Mouse (Mus musculus) heart, postnatal 0 days (tissue): ENCODE measurements at regions not wholly inside any gene's neighbourhood (a gene's known extent, or its start where the extent isn't known, plus 50 kb on each side); places are given as distances from the start of the nearest gene placed in this dataset.

ENCODE experiments used
- ATAC-seq: fragments of 200-750 bp; cut with Nextera tagmentation; 2 replicates; pipeline ENCODE4 v1.8.0; 2017; ENCODE audit warnings: low read depth, moderate number of reproducible peaks, moderate library complexity; ENCODE audit not compliant: insufficient read depth
- DNase-seq: peaks from one replicate; pipeline ENCODE4 v3.0.0-alpha.2; 2016; ENCODE audit warnings: low spot score
- H3K27ac ChIP-seq: fragments of 300-500 bp; sonication (generic); 2 replicates; pipeline ENCODE4 v1.5.1; 2014; ENCODE audit warnings: low read depth, mild to moderate bottlenecking
- H3K27me3 ChIP-seq: fragments of 300-500 bp; sonication (generic); 2 replicates; pipeline ENCODE4 v1.6.1; 2014; ENCODE audit warnings: low read length, mixed read lengths; ENCODE audit not compliant: control insufficient read depth, insufficient read depth
- H3K36me3 ChIP-seq: fragments of 300-500 bp; sonication (generic); replicated peaks from 2 replicates; pipeline ENCODE4 v1.6.1; 2014; ENCODE audit warnings: low read length, mixed read lengths; ENCODE audit not compliant: control insufficient read depth, insufficient read depth
- H3K4me1 ChIP-seq: fragments of 300-500 bp; sonication (generic); 2 replicates; pipeline ENCODE4 v1.6.1; 2014; ENCODE audit warnings: antibody characterized with exemption; ENCODE audit not compliant: control insufficient read depth, insufficient read depth
- H3K4me2 ChIP-seq: fragments of 300-500 bp; sonication (generic); 2 replicates; pipeline ENCODE4 v1.6.1; 2014; ENCODE audit warnings: low read depth, mild to moderate bottlenecking, low read length, moderate library complexity
- H3K4me3 ChIP-seq: fragments of 300-500 bp; sonication (generic); 2 replicates; pipeline ENCODE4 v1.5.1; 2014; ENCODE audit warnings: low read depth, low read length
- H3K9ac ChIP-seq: fragments of 300-500 bp; sonication (generic); replicated peaks from 2 replicates; pipeline ENCODE4 v1.6.1; 2014; ENCODE audit warnings: low read depth, low read length, mixed read lengths
- H3K9me3 ChIP-seq: fragments of 300-500 bp; sonication (generic); replicated peaks from 2 replicates; pipeline ENCODE4 v1.6.1; 2016; ENCODE audit warnings: low read length; ENCODE audit not compliant: control insufficient read depth
- CTCF ChIP-seq: IDR thresholded peaks from 2 replicates; pipeline ENCODE4 v1.5.1; 2016; ENCODE audit warnings: antibody characterized with exemption, control low read depth, low read depth
- EP300 ChIP-seq: IDR thresholded peaks from 2 replicates; pipeline ENCODE4 v1.6.1; 2016; ENCODE audit warnings: antibody characterized with exemption, low read depth
- WGBS: fragments of 180-500 bp; shearing (Covaris S2); extraction: QIAGEN DNeasy Blood & Tissue Kit; methylation state at CpG from one replicate; pipeline ENCODE4 v1.1.7; 2014; 5-methylcytosine and 5-hydroxymethylcytosine counted together

DNA sequence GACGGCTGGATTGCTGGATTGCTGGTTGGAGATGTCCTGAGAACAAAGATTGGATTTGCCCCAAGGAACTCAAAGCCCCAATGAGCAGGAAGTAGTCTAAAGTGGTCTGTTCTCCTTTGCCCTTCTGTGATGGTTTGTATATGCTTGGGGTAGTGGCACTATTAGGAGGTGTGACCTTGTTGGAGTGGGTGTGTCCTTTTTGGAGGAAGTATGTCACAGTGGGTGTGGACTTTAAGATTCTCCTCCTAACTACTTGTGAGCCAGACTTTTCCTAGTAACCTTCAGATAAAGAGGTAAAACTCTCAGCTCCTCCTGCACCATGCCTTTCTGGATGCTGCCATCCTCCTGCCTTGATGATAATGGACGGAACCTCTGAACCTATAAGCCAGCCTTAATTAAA is 69.1 kb upstream of the Gm47985 start:
- ATAC-seq (no peak), DNase-seq (no peak)
- Histone ChIP-seq H3K4me3 (no peak overlapping the region), H3K9ac (no peak overlapping the region), H3K4me2 (no peak overlapping the region), H3K27me3 (no peaks in the 10 kb centered on the region), H3K36me3 (no peaks in the 10 kb centered on the region), H3K9me3 (no peaks in the 10 kb centered on the region), H3K4me1 (no peaks in the 10 kb centered on the region), H3K27ac (no peak overlapping the region)
- 69% methylated on average over 2 of the region's 2 CpGs for WGBS
- TF ChIP-seq EP300, result no peak
- no peak for TF ChIP-seq CTCF

DNA sequence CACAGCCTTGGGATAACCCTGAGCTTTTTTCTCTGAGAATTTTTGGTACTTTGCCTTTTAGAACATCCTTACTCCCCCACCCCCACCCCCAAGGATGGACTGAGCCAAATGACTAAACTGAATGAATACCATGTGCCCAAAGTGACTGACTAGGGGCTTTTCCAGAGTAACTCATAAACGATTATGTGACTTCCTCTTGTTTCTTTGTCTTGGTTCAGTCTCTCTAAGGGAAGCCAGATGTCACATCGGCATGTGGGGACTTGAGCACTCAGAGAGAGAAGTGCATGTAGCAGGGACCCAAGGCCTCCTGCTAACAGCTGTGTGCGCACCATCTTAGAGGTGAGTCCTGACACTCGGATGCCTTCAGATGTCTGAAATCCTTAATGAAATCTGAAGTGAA is 63.8 kb upstream of the Gm47985 start:
- WGBS, result 49% methylated on average over 4 of the region's 4 CpGs
- Histone ChIP-seq H3K4me1 (no peaks in the 10 kb centered on the region), H3K4me3 (no peak overlapping the region), H3K9me3 (no peaks in the 10 kb centered on the region), H3K9ac (no peak overlapping the region), H3K36me3 (no peaks in the 10 kb centered on the region), H3K4me2 (no peak overlapping the region), H3K27me3 (no peaks in the 10 kb centered on the region), H3K27ac (no peak overlapping the region)
- TF ChIP-seq CTCF (no peak), EP300 (no peak)
- DNase-seq (no peak), ATAC-seq (no peak)

DNA sequence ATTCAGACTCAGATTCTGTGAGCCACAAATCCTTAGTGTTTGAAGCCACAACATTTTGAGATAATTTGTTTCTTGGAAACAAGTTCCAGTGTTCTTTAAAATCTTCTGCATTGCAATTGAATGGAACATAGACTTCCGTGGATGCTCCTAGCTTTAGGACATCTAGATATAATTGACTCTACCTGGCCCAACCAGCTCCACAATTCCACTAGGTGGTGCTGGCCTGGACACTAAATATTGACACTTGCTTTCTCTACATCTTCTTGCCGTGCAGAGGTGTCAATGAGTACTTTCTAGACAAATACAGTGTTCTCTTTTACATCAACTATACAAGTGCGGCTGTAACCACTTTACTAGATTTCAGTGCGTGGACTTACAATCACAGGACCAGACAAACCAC is 63.4 kb upstream of the Gm47985 start:
- TF ChIP-seq CTCF, result 0 out of 2 replicates have a peak, but pooled peaks have one; percentile 9
- TF ChIP-seq EP300, result no peak
- Histone ChIP-seq H3K9me3 (no peaks in the 10 kb centered on the region), H3K9ac (no peak overlapping the region), H3K36me3 (no peaks in the 10 kb centered on the region), H3K4me1 (no peaks in the 10 kb centered on the region), H3K27me3 (no peaks in the 10 kb centered on the region), H3K4me2 (no peak overlapping the region), H3K27ac (no peak overlapping the region), H3K4me3 (no peak overlapping the region)
- no peak for DNase-seq
- 88% methylated on average over 4 of the region's 4 CpGs for WGBS
- ATAC-seq, result no peak

DNA sequence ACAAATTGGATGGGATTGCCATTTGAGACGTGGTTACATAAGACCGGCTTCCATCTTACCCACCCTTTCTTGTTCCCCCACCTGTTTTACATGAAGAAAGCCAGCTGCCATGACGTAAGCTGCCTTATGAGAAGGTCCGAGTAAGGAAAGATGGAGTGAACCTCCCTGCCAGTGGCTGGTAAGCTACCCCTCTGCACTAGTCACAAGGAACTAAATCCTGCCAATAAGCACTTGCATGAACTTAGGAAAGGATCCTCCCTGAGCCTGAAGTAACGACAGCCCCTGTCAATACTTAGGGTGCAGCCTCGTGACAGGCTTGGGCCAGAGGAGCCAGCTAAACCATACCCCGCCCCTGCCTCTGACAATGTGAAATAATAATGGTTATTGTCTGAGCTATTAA is 62.8 kb upstream of the Gm47985 start:
- WGBS, result 86% methylated on average over 7 of the region's 7 CpGs
- no peak overlapping the region for H3K9ac ChIP-seq
- no peak overlapping the region for H3K27ac ChIP-seq
- H3K27me3 ChIP-seq, result no peaks in the 10 kb centered on the region
- no peaks in the 10 kb centered on the region for H3K36me3 ChIP-seq
- H3K4me2 ChIP-seq, result no peak overlapping the region
- TF ChIP-seq CTCF (no peak), EP300 (no peak)
- H3K4me1 ChIP-seq, result no peaks in the 10 kb centered on the region
- DNase-seq, result no peak
- H3K4me3 ChIP-seq, result no peak overlapping the region
- H3K9me3 ChIP-seq, result no peaks in the 10 kb centered on the region
- ATAC-seq, result no peak

DNA sequence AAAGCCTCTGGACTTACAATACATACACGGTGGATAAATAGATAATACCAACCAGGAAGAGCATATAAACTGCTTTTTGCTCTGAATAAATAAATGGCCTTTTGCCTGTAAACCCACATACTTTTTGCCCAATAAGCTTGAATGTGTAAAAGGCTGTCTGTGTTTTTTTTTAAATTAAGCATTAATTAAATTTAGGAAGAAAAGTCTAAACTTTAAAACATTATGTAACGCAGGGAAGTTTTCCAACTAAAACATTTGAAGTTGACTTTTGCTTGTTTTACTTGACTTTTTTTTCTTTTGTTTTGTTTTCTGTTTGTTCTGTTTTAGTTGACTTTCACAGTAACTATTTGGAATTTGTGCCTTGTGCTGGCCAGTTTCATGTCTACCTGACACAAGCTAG is 60.7 kb upstream of the Gm47985 start:
- Histone ChIP-seq H3K36me3 (no peaks in the 10 kb centered on the region), H3K4me3 (no peak overlapping the region), H3K9ac (no peak overlapping the region), H3K9me3 (no peaks in the 10 kb centered on the region; the same call in 1 of the 2 replicates), H3K27ac (no peak overlapping the region), H3K4me1 (no peaks in the 10 kb centered on the region), H3K4me2 (no peak overlapping the region), H3K27me3 (no peaks in the 10 kb centered on the region)
- TF ChIP-seq EP300 (no peak), CTCF (no peak)
- ATAC-seq (no peak), DNase-seq (no peak)
- WGBS, result 95% methylated on average over 2 of the region's 2 CpGs

DNA sequence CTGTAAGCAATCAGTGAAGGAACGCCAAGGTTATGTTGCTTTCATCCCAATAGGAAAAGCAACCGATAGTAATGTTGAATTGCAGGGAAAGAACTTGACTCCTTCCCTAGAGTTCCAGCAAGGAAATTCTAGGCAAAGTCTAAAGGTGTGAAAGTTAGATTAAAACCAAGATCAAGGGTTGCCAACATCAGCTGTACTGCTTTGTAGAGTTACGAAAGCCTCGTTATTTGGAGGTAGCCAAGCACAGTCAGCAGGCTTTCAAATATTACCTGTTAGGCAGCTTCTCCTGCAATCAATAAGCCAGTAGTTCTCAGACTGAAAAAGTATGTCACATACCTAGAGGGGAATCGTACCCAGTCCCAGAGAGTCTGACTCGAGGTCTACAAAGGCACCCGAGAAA is 58.4 kb upstream of the Gm47985 start:
- ATAC-seq (no peak), DNase-seq (no peak)
- 92% methylated on average over 7 of the region's 7 CpGs for WGBS
- Histone ChIP-seq H3K27ac (no peak overlapping the region), H3K9me3 (no peaks in the 10 kb centered on the region; the same call in 1 of the 2 replicates), H3K4me1 (peaks cover 10% of the 10 kb centered on the region), H3K27me3 (no peaks in the 10 kb centered on the region), H3K4me3 (no peak overlapping the region), H3K36me3 (no peaks in the 10 kb centered on the region), H3K9ac (no peak overlapping the region), H3K4me2 (no peak overlapping the region)
- TF ChIP-seq EP300 (no peak), CTCF (no peak)
